Mouse (Mus musculus) limb, embryonic 11.5 days (tissue): Measurements from ENCODE around the gene Tbc1d21. TPM values are rescaled to one million over a fixed set of nuclear protein-coding genes. Genes with fewer than 3 reads are reported as not detected.
A peak's percentile ranks its signal among the peaks of the same experiment; 100 is the strongest.

ENCODE experiments used
- ATAC-seq: fragments of 200-750 bp; cut with Nextera tagmentation; 2 replicates; pipeline ENCODE4 v1.8.0; 2017; ENCODE audit warnings: low read depth; ENCODE audit not compliant: insufficient number of reproducible peaks, low FRiP score, low TSS enrichment
- DNase-seq: peaks from one replicate; pipeline ENCODE4 v3.0.0-alpha.2; 2015; ENCODE audit warnings: low spot score
- H3K27ac ChIP-seq: fragments of 300-500 bp; sonication (generic); replicated peaks from 2 replicates; pipeline ENCODE4 v1.5.1; 2014; ENCODE audit warnings: low read depth, mild to moderate bottlenecking, low read length
- H3K27me3 ChIP-seq: fragments of 300-500 bp; sonication (generic); 2 replicates; pipeline ENCODE4 v1.6.1; 2014; ENCODE audit warnings: mild to moderate bottlenecking, low read length, mixed read lengths; ENCODE audit not compliant: control insufficient read depth, insufficient read depth
- H3K36me3 ChIP-seq: fragments of 300-500 bp; sonication (generic); 2 replicates; pipeline ENCODE4 v1.6.1; 2014; ENCODE audit warnings: mild to moderate bottlenecking, low read length, moderate library complexity, mixed read lengths; ENCODE audit not compliant: control insufficient read depth, insufficient read depth
- H3K4me1 ChIP-seq: fragments of 300-500 bp; sonication (generic); 2 replicates; pipeline ENCODE4 v1.6.1; 2014; ENCODE audit warnings: low read length, mixed read lengths; ENCODE audit not compliant: control insufficient read depth, insufficient read depth
- H3K4me2 ChIP-seq: fragments of 300-500 bp; sonication (generic); 2 replicates; pipeline ENCODE4 v1.6.1; 2014; ENCODE audit warnings: low read depth, mild to moderate bottlenecking, moderate library complexity; ENCODE audit not compliant: severe bottlenecking
- H3K4me3 ChIP-seq: fragments of 300-500 bp; sonication (generic); 2 replicates; pipeline ENCODE4 v1.5.1; 2014; ENCODE audit warnings: low read depth, low read length
- H3K9ac ChIP-seq: fragments of 300-500 bp; sonication (generic); 2 replicates; pipeline ENCODE4 v1.6.1; 2014; ENCODE audit warnings: mild to moderate bottlenecking, low read length
- H3K9me3 ChIP-seq: fragments of 300-500 bp; sonication (generic); 2 replicates; pipeline ENCODE4 v1.6.1; 2016; ENCODE audit warnings: low read length; ENCODE audit not compliant: control insufficient read depth
- WGBS: fragments of 180-500 bp; shearing (Covaris S2); extraction: QIAGEN DNeasy Blood & Tissue Kit; methylation state at CpG from one replicate; pipeline ENCODE4 v1.1.7; 2014; 5-methylcytosine and 5-hydroxymethylcytosine counted together
- polyA plus RNA-seq: library from polyadenylated mRNA; unstranded; fragments of >200 nt; fragmentation: Nextera tagmentation; extraction: Ambion mirVana; gene quantifications from 2 replicates; pipeline ENCODE4 v1.2.1, GENCODE M21; 2014

Tbc1d21 gene
- polyA plus RNA-seq: not detected in 2 replicates

- H3K4me3 ChIP-seq: no peak within 1 kb of the TSS
- no peaks in the 10 kb centered on the region for H3K36me3 ChIP-seq
- H3K4me1 ChIP-seq: no peaks in the 10 kb centered on the region
- H3K4me2 ChIP-seq: no peak within 1 kb of the TSS
- H3K9me3 ChIP-seq: no peaks in the 10 kb centered on the region
- DNase-seq: no peak
- no peak within 1 kb of the TSS for H3K9ac ChIP-seq
- 91% methylated on average over 1 of the region's 1 CpGs for WGBS
- no peaks in the 10 kb centered on the region for H3K27me3 ChIP-seq
- H3K27ac ChIP-seq: no peak within 1 kb of the TSS
- no peak for ATAC-seq
Observed at GRCm38 (mm10) chr9:58370355-58370754, at the start of gene Tbc1d21. TSS of gene Tbc1d21 (minus strand) at chr9:58370455.

DNA sequence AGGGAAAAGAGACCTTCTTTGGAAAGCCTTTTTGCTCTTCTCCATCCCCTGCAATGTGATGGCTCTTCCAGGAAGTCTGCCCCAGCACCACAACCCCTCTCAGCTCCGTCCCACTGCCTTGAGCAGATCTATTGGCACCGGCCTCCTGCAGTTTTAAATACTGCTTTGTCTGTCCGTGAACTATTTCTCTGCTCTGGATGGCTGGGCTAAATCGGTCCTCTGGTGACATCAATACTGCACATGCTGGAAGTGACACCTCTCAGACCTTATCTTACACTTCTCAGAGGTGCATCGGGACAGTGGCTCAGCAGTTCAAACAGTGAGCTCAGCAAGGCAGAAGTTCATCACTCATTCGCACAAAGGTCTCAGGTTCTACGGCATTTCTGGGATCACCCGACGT, 41.3 kb upstream of the Tbc1d21 start:
- Histone ChIP-seq H3K9ac (no peak overlapping the region), H3K27ac (no peak overlapping the region), H3K4me1 (no peaks in the 10 kb centered on the region), H3K36me3 (no peaks in the 10 kb centered on the region), H3K4me3 (no peak overlapping the region), H3K27me3 (no peaks in the 10 kb centered on the region), H3K4me2 (no peak overlapping the region), H3K9me3 (no peaks in the 10 kb centered on the region)
- 80% methylated on average over 9 of the region's 9 CpGs for WGBS
- no peak for ATAC-seq
- DNase-seq: no peak

- DNase-seq: no peak
- Histone ChIP-seq H3K9me3 (no peaks in the 10 kb centered on the region), H3K9ac (no peak overlapping the region), H3K4me2 (no peak overlapping the region), H3K4me3 (no peak overlapping the region), H3K4me1 (no peaks in the 10 kb centered on the region), H3K27me3 (no peaks in the 10 kb centered on the region), H3K27ac (no peak overlapping the region), H3K36me3 (no peaks in the 10 kb centered on the region)
- 62% methylated on average over 4 of the region's 4 CpGs for WGBS
- no peak for ATAC-seq
Observed at GRCm38 (mm10) chr9:58410057-58410735, 39.9 kb upstream of the Tbc1d21 start.

- no peak overlapping the region for H3K4me2 ChIP-seq
- H3K9me3 ChIP-seq: no peaks in the 10 kb centered on the region
- no peak overlapping the region for H3K27ac ChIP-seq
- no peak overlapping the region for H3K9ac ChIP-seq
- H3K4me1 ChIP-seq: no peaks in the 10 kb centered on the region
- WGBS: 73% methylated on average over 2 of the region's 2 CpGs
- H3K27me3 ChIP-seq: no peaks in the 10 kb centered on the region
- DNase-seq (no peak), ATAC-seq (no peak)
- H3K36me3 ChIP-seq: no peaks in the 10 kb centered on the region
- no peak overlapping the region for H3K4me3 ChIP-seq
Observed at GRCm38 (mm10) chr9:58409247-58409646, 39.0 kb upstream of the Tbc1d21 start.

- Histone ChIP-seq H3K4me1 (no peaks in the 10 kb centered on the region), H3K27me3 (no peaks in the 10 kb centered on the region), H3K9me3 (no peaks in the 10 kb centered on the region), H3K36me3 (no peaks in the 10 kb centered on the region), H3K9ac (no peak overlapping the region), H3K27ac (no peak overlapping the region), H3K4me2 (no peak overlapping the region), H3K4me3 (no peak overlapping the region)
- DNase-seq (no peak), ATAC-seq (no peak)
- WGBS: 68% methylated on average over 4 of the region's 4 CpGs
Observed at GRCm38 (mm10) chr9:58404412-58404811, 34.2 kb upstream of the Tbc1d21 start.

GRCm38 (mm10) chr9:58401371-58402082, 31.3 kb upstream of the Tbc1d21 start:
- H3K9ac ChIP-seq: no peak overlapping the region
- H3K4me3 ChIP-seq: no peak overlapping the region
- no peaks in the 10 kb centered on the region for H3K36me3 ChIP-seq
- H3K27me3 ChIP-seq: no peaks in the 10 kb centered on the region
- H3K27ac ChIP-seq: no peak overlapping the region
- H3K4me2 ChIP-seq: no peak overlapping the region
- no peaks in the 10 kb centered on the region for H3K4me1 ChIP-seq
- DNase-seq (no peak), ATAC-seq (no peak)
- no peaks in the 10 kb centered on the region for H3K9me3 ChIP-seq
- WGBS: 87% methylated on average over 6 of the region's 6 CpGs

DNA sequence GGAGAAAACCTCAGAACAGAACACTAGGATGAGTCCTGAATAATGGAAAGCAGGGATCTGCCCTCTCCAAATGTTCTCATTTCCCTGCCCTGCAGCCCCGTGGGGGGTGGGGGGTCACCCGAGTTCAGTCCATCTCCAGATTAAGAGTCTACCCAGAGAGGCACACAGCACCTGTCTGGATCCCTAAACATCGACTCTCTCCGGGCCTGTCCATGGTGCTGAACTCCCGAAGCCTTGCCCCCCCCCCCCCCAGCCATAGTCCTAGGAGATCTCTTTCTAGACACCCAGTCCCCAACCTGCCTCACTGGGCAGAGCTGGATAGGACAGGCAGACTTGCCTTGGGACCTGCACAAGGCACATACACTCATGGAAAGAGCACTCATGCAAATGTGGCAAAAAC, 29.4 kb upstream of the Tbc1d21 start:
- no peaks in the 10 kb centered on the region for H3K27me3 ChIP-seq
- ATAC-seq: no peak
- WGBS: 29% methylated on average over 5 of the region's 5 CpGs

DNA sequence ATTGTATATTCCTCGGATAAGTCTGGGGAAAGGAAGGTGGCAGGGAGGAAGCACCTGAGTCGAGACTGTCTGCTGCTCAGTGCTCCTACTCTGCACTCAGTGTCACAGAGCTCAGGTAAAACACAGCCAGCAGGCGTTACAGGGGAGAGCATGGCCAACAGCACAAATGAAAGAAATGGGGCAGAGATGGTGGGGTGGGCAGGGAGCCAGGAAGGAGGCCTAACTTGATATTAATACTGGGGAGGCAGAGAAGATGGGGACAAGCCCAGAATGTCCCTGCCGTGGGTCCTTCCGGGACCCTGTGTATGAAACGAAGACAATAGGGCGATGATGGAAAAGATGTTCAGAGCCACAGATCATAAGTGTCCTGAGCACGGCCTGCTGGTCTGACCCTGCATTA, 24.4 kb upstream of the Tbc1d21 start:
- no peak overlapping the region for H3K4me2 ChIP-seq
- no peaks in the 10 kb centered on the region for H3K36me3 ChIP-seq
- no peak overlapping the region for H3K9ac ChIP-seq
- H3K4me1 ChIP-seq: no peaks in the 10 kb centered on the region
- H3K4me3 ChIP-seq: no peak overlapping the region
- ATAC-seq (no peak), DNase-seq (no peak)
- no peak overlapping the region for H3K27ac ChIP-seq
- WGBS: 88% methylated on average over 8 of the region's 8 CpGs
- no peaks in the 10 kb centered on the region for H3K9me3 ChIP-seq
- H3K27me3 ChIP-seq: no peaks in the 10 kb centered on the region

More for the DNA sequence above, 29.4 kb upstream of the Tbc1d21 start:
- Histone ChIP-seq H3K27ac (no peak overlapping the region), H3K9ac (no peak overlapping the region), H3K4me2 (no peak overlapping the region), H3K36me3 (no peaks in the 10 kb centered on the region), H3K9me3 (no peaks in the 10 kb centered on the region), H3K4me3 (no peak overlapping the region), H3K4me1 (no peaks in the 10 kb centered on the region)
- peak; percentile 41 for DNase-seq
